Mouse (Mus musculus): Measurements from ENCODE around the gene Atp9a. TPM values are rescaled to one million over a fixed set of nuclear protein-coding genes. Genes with fewer than 3 reads are reported as not detected.
A peak's percentile ranks its signal among the peaks of the same experiment; 100 is the strongest.

The Atp9a gene
- polyA plus RNA-seq, 1 experiment from 2014 or later: 60.4 TPM

GRCm38 (mm10) chr2:168734023-168734422 lies 8.2 kb downstream of the Atp9a start:
- Histone ChIP-seq H3K9me3 (no peaks in the 10 kb centered on the region), H3K4me3 (no peak overlapping the region), H3K4me1 (replicated peaks) (peaks cover 31% of the 10 kb centered on the region), H3K27me3 (no peaks in the 10 kb centered on the region), H3K27ac (no peak overlapping the region), H3K9ac (no peak overlapping the region), H3K36me3 (no peaks in the 10 kb centered on the region; the same call in 1 of the 2 replicates), H3K4me2 (no peak overlapping the region)
- 54% methylated on average over 11 of the region's 11 CpGs for WGBS
- ATAC-seq (ENCODE audit: low FRiP score): no peak

- Histone ChIP-seq H3K27ac (peak overlapping the region; percentile 44), H3K36me3 (no peaks in the 10 kb centered on the region), H3K4me2 (no peak overlapping the region), H3K27me3 (no peaks in the 10 kb centered on the region), H3K4me3 (no peak overlapping the region), H3K9ac (no peak overlapping the region), H3K4me1 (replicated peaks) (peaks cover 36% of the 10 kb centered on the region), H3K9me3 (no peaks in the 10 kb centered on the region)
- 57% methylated on average over 8 of the region's 8 CpGs for WGBS
- no peak for ATAC-seq (ENCODE audit: low FRiP score)
Measured at GRCm38 (mm10) chr2:168731258-168731657, 11.0 kb downstream of the Atp9a start.

- no peaks in the 10 kb centered on the region for H3K36me3 ChIP-seq
- 85% methylated on average over 12 of the region's 12 CpGs for WGBS
- no peak overlapping the region for H3K9ac ChIP-seq
- no peaks in the 10 kb centered on the region for H3K27me3 ChIP-seq
- no peak overlapping the region for H3K4me3 ChIP-seq
- H3K27ac ChIP-seq: no peak overlapping the region
- H3K4me1 ChIP-seq (replicated peaks): peaks cover 44% of the 10 kb centered on the region
- H3K9me3 ChIP-seq: no peaks in the 10 kb centered on the region
- ATAC-seq (ENCODE audit: low FRiP score): no peak
- H3K4me2 ChIP-seq: no peak overlapping the region
Measured at GRCm38 (mm10) chr2:168729736-168730135, 12.5 kb downstream of the Atp9a start.

DNA sequence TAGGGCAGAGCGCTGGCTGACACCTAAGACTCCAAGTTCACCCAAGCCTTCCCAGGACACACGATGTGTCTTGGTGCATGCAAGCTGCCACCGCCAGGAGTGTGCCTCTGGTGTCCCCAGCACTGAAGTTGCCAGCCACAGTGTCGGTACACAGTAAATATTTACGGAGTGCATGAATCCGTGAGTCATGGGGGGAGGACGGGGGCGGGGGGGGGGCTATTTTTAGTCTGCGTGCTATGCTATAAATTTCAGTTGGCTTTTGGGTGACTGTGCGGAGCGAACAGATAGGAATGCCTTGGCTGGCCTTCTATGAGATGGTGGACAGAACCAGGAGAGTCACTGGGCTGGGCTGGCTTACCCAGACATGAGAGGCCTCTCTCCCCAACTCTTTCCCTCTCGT lies 14.2 kb downstream of the Atp9a start:
- WGBS: 89% methylated on average over 12 of the region's 12 CpGs
- ATAC-seq (ENCODE audit: low FRiP score): no peak

GRCm38 (mm10) chr2:168726007-168726406 lies 16.2 kb downstream of the Atp9a start:
- H3K9me3 ChIP-seq: no peaks in the 10 kb centered on the region; the same call in 1 of the 2 replicates
- 46% methylated on average over 6 of the region's 6 CpGs for WGBS
- H3K4me3 ChIP-seq: no peak overlapping the region
- peak overlapping the region; percentile 30; the same call in 1 of the 2 replicates for H3K27ac ChIP-seq
- peaks cover 10% of the 10 kb centered on the region for H3K36me3 ChIP-seq
- peaks cover 25% of the 10 kb centered on the region for H3K4me1 ChIP-seq (replicated peaks)
- no peak overlapping the region for H3K4me2 ChIP-seq
- ATAC-seq (ENCODE audit: low FRiP score): peak; percentile 76
- no peak overlapping the region; the same call in 1 of the 2 replicates for H3K9ac ChIP-seq
- H3K27me3 ChIP-seq: no peaks in the 10 kb centered on the region

More for the DNA sequence above, 14.2 kb downstream of the Atp9a start:
- H3K4me3 ChIP-seq: no peak overlapping the region
- no peaks in the 10 kb centered on the region; the same call in 1 of the 2 replicates for H3K9me3 ChIP-seq
- no peak overlapping the region for H3K27ac ChIP-seq
- H3K4me2 ChIP-seq: no peak overlapping the region
- no peak overlapping the region for H3K9ac ChIP-seq
- H3K4me1 ChIP-seq (replicated peaks): peaks cover 38% of the 10 kb centered on the region
- peaks cover 2% of the 10 kb centered on the region for H3K36me3 ChIP-seq
- no peaks in the 10 kb centered on the region for H3K27me3 ChIP-seq

GRCm38 (mm10) chr2:168721313-168721712 lies 20.9 kb downstream of the Atp9a start:
- no peaks in the 10 kb centered on the region for H3K27me3 ChIP-seq
- peaks cover 34% of the 10 kb centered on the region for H3K4me1 ChIP-seq (replicated peaks)
- peaks cover 10% of the 10 kb centered on the region for H3K36me3 ChIP-seq
- H3K9me3 ChIP-seq: no peaks in the 10 kb centered on the region; the same call in 1 of the 2 replicates
- H3K27ac ChIP-seq: no peak overlapping the region
- H3K9ac ChIP-seq: no peak overlapping the region
- no peak overlapping the region for H3K4me2 ChIP-seq
- 89% methylated on average over 14 of the region's 14 CpGs for WGBS
- ATAC-seq (ENCODE audit: low FRiP score): no peak
- H3K4me3 ChIP-seq: no peak overlapping the region

GRCm38 (mm10) chr2:168719742-168720141 lies 22.5 kb downstream of the Atp9a start:
- WGBS: 71% methylated on average over 4 of the region's 4 CpGs

DNA sequence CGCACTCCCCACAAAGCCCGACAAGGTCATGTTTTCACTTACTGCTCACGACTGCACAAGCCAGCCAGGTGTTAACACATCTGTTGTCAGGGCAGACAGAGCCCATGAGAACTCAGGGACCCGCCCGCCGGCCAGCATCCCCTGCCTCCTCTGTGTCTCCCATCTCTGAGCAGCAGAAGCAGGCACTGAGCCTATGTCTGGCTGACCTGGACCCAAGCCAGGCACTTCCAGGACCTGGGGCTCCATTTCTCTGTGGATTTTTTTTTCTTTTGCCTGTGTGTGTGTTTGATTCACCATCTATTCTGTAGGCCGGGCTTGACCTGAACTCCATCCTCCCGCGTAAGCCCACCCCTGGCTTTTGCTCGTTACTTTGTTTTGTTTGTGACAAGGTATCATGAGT lies 23.5 kb downstream of the Atp9a start:
- peaks cover 25% of the 10 kb centered on the region for H3K4me1 ChIP-seq (replicated peaks)
- no peak for ATAC-seq (ENCODE audit: low FRiP score)
- H3K4me3 ChIP-seq: no peak overlapping the region
- peaks cover 10% of the 10 kb centered on the region for H3K36me3 ChIP-seq
- H3K9me3 ChIP-seq: no peaks in the 10 kb centered on the region; the same call in 1 of the 2 replicates
- H3K9ac ChIP-seq: no peak overlapping the region
- H3K4me2 ChIP-seq: no peak overlapping the region
- no peaks in the 10 kb centered on the region for H3K27me3 ChIP-seq
- H3K27ac ChIP-seq: no peak overlapping the region
- WGBS: 80% methylated on average over 10 of the region's 10 CpGs

More at GRCm38 (mm10) chr2:168719742-168720141, 22.5 kb downstream of the Atp9a start:
- Histone ChIP-seq H3K36me3 (peaks cover 10% of the 10 kb centered on the region), H3K27me3 (no peaks in the 10 kb centered on the region), H3K4me3 (no peak overlapping the region), H3K9me3 (no peaks in the 10 kb centered on the region; the same call in 1 of the 2 replicates), H3K4me1 (replicated peaks) (peaks cover 25% of the 10 kb centered on the region), H3K4me2 (no peak overlapping the region), H3K27ac (no peak overlapping the region), H3K9ac (no peak overlapping the region)
- ATAC-seq (ENCODE audit: low FRiP score): no peak

- Histone ChIP-seq H3K4me3 (no peak overlapping the region), H3K9me3 (no peaks in the 10 kb centered on the region; the same call in 1 of the 2 replicates), H3K27ac (no peak overlapping the region), H3K9ac (no peak overlapping the region), H3K36me3 (peaks cover 10% of the 10 kb centered on the region), H3K4me2 (no peak overlapping the region), H3K27me3 (no peaks in the 10 kb centered on the region), H3K4me1 (replicated peaks) (peaks cover 25% of the 10 kb centered on the region)
- no peak for ATAC-seq (ENCODE audit: low FRiP score)
- WGBS: 90% methylated on average over 2 of the region's 2 CpGs
Measured at GRCm38 (mm10) chr2:168718267-168718666, 23.9 kb downstream of the Atp9a start.

GRCm38 (mm10) chr2:168712199-168713176 lies 29.7 kb downstream of the Atp9a start:
- no peaks in the 10 kb centered on the region for H3K27me3 ChIP-seq
- 84% methylated on average over 20 of the region's 20 CpGs for WGBS
- no peak overlapping the region for H3K4me2 ChIP-seq
- H3K36me3 ChIP-seq: peaks cover 36% of the 10 kb centered on the region
- H3K9ac ChIP-seq: peak overlapping the region; percentile 19; the same call in 1 of the 2 replicates
- H3K4me3 ChIP-seq: no peak overlapping the region
- no peaks in the 10 kb centered on the region for H3K9me3 ChIP-seq
- H3K4me1 ChIP-seq (replicated peaks): peaks cover 18% of the 10 kb centered on the region
- ATAC-seq (ENCODE audit: low FRiP score): no peak; the same call in 1 of the 2 replicates
- H3K27ac ChIP-seq: peak overlapping the region; percentile 50; the same call in 1 of the 2 replicates

DNA sequence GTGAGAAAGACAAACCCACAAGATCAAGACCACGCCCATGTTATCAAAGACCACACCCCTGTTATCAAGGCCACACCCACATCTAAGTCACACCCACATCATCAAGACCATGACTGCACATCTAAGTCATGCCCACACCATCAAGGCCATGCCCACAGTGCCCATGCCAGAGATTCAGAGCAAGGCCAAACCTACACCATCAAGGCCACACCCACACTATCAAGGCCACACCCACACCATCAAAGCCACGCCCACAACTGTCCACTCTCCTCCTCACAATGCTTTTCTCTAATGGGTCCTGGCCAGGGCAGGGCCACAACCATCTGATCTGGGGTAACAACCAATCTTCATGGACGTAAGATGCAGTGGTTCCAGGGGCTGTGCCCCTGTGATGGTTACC lies 31.2 kb downstream of the Atp9a start:
- Histone ChIP-seq H3K4me1 (replicated peaks) (peaks cover 12% of the 10 kb centered on the region; the same call in 1 of the 2 replicates), H3K36me3 (peaks cover 50% of the 10 kb centered on the region), H3K4me2 (no peak overlapping the region), H3K9ac (no peak overlapping the region), H3K27ac (no peak overlapping the region), H3K4me3 (no peak overlapping the region), H3K27me3 (no peaks in the 10 kb centered on the region), H3K9me3 (no peaks in the 10 kb centered on the region)
- ATAC-seq (ENCODE audit: low FRiP score): no peak
- WGBS: 84% methylated on average over 3 of the region's 3 CpGs

- ATAC-seq (ENCODE audit: low FRiP score): no peak
- H3K36me3 ChIP-seq: peaks cover 74% of the 10 kb centered on the region
Measured at GRCm38 (mm10) chr2:168707766-168708165, 34.4 kb downstream of the Atp9a start.

More at GRCm38 (mm10) chr2:168707766-168708165, 34.4 kb downstream of the Atp9a start:
- Histone ChIP-seq H3K4me2 (no peak overlapping the region), H3K4me1 (replicated peaks) (peaks cover 9% of the 10 kb centered on the region; the same call in 1 of the 2 replicates), H3K9me3 (no peaks in the 10 kb centered on the region), H3K27ac (no peak overlapping the region), H3K9ac (no peak overlapping the region), H3K4me3 (no peak overlapping the region), H3K27me3 (no peaks in the 10 kb centered on the region)
- WGBS: 53% methylated on average over 9 of the region's 9 CpGs
